Mouse (Mus musculus) telencephalon, adult 2 months (tissue): ENCODE data around the gene Sox12.
"Not testable (repeated sequence)": the region's sequence is repeated elsewhere in the genome, so short reads cannot be mapped to it uniquely, and the experiment has no call there.

Experiments used
- DNase-seq: peaks from one replicate; pipeline ENCODE4 v3.0.0-alpha.2; 2011; ENCODE audit warnings: low read depth, low spot score

The Sox12 gene

DNA sequence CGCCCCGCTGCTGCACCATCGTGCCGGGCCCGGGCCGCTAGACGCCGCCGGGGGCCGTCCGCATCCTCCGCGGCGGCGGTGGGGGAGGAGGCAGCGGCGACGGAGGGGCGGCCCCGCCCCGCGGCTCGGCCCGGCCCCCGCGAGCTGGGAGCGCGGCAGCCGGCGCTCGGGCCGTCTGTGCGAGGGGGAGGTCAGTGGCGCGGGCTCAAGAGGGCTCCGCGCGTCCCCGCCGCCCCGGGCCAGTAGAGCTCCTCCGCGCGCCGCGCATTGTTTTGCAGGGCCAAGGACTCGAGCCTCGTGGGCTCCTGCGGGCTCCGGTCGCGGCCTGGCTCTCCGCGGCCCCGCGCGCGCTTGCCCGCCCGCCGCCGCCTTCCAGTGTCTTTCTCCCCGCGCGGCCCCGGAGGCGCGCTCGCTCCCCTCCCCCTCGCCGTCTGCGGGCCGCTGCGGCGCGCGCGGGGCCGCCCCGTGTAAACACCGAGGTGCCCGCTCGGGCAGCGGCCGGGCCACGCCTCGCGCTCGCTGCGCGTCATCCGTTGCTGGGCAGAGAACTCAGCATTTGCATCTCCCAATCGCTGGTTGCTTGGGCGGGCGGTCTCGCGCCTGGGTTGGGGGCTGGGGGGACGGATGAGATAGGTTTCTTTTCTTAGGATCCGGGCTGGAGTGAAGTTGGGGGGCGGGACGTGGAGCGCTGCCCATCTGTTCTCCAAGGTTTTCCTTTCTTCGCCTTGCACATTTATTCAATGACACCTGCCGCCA lies at the start of gene Sox12:
Gene Sox12 (minus strand): TSS at position 384 of the 756 bp plus-strand sequence.
- DNase-seq: peak; percentile 87

DNA sequence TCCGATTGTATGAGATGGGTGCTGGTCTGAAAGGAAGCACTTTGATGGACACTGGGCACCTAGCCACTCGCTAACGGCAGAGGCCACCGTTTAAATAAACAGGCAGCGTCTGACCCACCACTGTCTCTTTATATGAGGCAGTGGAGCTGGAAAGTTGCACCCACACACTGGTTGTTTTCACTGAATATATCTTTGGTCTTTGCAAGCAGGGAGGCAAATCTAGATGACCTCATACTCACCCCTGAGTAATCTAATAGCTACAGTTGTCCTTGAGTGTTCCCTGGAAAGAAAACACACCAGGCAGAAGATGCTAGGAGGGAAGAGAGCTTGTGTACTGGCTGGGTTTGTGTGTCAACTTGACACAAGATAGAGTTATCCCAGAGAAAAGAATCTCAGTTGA lies 49.6 kb upstream of the Sox12 start:
- DNase-seq: no peak

DNA sequence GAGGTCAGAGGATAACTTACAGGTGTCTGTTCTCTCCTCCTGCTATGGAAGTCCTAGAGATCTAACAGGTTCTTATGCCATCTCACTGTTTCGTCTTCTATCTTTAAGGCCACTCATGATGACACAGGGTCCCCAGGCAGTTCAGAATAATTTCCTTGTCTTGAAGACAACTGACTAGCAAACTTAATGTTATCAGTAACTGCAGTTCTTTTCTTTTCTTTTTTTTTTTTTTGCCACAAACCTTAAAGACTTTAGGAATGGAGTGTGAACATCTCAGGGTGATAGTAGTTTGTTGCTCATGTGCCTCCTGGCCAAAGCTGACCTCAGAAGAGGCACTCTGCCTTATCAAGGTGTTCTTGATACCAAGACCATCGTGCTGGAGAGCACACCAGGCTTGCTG lies 48.8 kb upstream of the Sox12 start:
- no peak for DNase-seq

DNA sequence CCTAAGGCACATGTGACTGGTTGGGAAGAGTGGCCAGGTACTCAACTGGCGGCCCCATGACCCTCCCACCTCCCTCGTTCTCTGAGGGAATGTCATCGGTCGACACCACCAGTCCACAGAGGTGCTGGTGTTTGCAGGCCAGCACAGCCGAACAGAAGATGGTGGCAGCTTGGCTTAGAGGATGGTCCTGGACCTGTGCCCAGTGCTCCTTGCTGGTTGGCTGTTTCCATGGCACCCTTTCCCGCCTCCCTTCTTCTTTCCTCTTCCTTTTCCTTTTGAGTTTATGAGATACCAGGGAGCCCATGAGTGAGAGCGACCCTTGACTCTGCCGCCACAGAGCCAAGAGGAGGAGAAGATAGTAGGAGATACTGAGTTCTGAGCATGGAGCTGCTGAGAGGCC lies 45.4 kb upstream of the Sox12 start:
- DNase-seq: no peak

DNA sequence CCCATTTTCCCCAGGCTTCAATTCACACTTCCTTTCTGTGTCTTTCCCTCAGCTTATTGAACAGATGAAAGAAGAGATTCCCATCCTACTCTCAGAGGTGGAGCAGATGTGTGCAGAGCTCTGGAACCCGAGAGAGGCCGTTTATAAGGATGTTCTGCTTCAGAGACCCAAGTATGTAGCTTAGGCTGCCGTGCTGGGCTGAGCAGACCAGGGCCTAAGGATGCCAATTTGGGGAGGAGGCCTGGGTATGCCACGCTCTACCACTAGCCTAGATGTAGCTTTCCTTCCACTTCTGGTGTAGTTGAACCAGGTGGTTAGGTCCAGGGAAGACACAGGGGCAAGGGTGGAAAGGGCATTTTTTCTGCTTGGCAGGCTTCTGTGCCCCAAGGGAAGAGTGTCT lies 44.5 kb upstream of the Sox12 start:
- no peak for DNase-seq

DNA sequence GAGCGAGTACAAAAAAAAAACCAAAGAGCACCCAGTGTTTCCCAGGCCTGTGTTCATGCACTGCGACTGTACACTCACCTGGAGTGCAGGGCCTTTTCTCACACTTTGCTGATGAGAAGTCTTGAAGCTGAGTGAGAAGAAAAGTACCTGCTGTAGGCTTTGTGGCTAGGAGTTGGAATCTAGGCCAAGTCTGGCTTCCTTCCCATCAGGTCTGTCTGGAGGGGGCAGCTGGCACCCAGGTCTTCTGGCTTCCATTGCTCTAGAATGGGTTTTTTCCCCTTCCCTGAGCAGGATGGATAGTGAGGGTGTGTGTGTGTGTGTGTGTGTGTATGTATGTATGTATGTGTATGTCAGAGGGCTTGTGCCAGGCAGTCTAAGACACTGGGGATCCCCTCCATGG lies 42.0 kb upstream of the Sox12 start:
- no peak for DNase-seq

DNA sequence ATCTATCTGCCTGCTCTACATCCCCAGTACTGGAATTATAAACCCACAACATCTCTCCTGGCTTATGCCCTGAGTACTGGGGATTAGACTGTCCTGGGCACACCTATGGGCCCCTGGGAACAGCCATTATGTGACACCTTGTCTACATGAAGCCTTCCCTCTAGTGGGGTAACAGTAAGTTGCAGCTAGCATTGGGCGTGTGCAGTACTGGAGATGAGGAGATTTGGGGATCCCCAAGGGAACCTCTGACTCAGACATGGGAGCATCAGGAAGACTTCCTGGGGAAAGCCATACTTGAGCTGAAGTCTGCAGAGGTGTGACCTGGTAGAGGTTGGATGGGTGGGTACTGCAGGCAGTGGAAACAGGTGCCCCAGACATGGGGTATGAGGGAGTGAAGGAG lies 41.1 kb upstream of the Sox12 start:
- no peak for DNase-seq

DNA sequence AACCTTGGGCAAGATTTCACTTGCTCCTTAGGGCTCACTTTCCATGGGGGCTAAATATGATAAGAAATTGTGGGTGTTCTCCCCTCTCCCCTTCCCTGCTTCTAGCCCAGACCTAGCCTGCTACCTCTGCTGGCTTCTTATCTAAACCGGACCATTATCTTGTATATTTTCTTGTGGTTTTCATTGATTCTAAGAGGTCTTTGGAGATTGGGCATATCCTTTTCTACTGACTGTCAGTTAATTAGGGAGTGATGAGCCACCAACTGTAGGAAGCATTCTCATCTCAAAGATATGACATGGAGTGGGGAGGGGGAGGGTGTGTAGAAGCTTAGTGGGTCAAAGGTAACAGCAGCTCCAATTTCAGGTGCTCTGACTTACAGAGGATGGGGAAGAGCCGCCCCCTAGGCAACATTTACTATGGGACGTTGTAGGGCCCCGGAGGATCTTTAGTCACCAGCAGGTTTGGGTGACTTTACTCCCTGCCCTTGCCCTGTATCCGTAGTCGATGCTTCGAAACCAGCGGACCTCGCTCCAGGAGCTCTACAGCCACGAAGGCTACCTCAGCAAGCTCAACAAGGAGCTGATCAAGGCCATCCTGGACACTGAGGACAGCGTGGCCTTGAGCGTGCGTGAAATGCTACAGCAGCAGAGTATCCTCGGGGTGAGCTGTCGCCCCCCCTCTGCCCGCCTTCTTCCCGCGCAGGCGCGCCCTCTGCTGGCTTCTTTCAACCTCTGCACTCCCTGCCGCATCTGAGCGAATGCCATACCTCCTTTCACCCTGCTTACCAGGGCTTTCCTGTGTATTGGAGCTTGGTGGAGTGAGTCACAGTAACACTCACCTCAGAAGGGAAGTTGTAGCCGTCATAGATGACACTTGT lies 39.4 kb upstream of the Sox12 start:
- peak; percentile 52 for DNase-seq

DNA sequence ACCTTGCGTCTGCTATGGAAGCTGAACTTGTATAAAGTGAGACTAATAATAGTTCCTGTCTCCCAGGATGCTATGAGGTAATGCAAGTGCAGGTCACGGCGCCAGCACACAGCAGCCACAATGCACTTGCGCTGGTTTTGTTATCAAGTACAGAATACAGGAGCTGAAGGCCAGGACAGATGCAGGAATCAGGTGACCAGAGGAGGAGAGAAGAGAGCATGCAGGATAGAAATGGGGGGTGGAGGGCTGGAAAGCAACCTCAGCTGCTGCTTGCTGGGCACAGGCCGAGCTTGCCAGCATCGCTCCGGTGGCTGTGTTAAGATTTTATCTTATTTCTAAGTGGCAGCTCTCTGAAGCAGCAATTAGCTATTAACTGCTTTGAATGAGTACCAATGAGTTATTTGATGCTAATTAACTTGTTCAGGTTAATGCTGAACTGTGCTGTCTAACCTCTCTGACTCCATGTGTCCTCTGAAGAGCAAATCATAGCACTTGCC lies 38.6 kb upstream of the Sox12 start:
- no peak for DNase-seq

DNA sequence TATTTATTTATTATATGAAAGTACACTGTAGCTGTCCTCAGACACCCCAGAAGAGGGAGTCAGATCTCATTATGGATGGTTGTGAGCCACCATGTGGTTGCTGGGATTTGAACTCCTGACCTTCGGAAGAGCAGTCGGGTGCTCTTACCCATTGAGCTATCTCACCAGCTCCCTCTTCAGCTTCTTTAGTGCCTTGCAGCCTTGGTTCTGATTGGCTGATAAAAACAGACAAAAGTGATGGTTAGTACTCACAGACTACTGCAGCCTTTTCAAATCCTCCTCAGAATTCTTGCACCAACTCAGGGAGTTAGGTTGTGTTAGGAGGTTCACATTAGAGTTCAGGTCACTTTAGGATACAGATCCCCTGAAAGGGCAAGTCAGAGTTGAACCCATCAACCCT lies 30.6 kb upstream of the Sox12 start:
- not testable (repeated sequence) for DNase-seq

DNA sequence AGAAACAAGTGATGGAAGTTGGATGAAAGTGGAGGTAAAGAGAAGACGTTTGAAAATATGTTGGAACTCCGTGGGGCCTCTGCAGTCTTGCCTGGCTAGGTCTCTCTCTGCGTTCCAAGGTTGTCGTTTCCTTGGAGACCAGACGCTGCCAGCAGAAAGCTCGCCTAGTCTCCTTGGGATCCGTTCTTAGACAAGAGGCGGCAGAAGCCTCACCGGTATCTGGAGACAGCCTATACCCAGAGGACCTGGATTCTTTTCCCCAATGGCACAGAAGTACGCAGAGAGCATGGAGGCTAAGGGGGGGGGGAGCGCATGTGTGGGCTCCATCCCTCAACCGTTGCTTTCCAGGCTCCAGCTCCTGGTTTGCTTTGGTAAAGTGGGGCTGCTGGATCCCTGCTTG lies 29.6 kb upstream of the Sox12 start:
- DNase-seq: peak; percentile 58

DNA sequence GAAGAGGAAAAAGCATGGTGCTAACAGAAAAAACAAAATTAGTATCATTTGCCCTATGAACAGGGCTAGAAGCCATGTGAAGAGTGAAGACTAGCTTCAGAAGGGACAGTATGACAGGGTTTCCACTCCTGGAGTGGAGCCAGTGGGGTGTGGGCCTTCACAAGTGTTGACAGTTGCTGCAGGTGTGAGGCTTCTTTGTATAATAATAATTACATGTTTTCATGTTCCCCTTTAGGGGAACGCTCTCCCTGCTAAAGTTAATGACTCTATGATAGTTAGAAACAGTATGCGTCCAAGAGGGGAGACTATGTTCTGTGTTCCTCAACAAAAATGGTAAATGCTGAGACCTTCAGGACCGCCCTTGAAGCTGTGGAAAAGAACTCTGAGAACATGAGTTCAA lies 17.9 kb upstream of the Sox12 start:
- no peak for DNase-seq

DNA sequence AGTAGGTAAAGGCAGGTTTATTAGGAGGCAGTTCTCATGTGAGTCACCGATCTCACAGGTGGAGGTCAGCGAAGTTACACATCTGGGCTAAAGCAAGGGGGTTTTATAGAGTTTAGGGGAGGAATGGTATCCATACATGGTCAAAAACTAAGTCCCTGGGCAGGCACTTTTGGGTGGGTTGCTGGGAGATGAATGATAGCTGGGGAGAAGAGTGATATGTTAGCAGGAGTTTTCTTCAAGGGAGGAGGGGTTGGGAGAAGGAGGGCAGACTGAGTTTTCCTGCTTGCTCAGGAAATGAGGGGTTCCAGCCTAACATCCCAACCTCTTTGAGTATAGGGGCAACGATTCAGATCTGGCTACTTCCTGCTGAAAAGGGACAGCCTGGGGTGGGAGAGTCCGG lies 17.4 kb upstream of the Sox12 start, which contains the start of gene 6820408C15Rik:
Gene 6820408C15Rik (plus strand): TSS at position 301 of the 400 bp plus-strand sequence.
- DNase-seq: no peak

DNA sequence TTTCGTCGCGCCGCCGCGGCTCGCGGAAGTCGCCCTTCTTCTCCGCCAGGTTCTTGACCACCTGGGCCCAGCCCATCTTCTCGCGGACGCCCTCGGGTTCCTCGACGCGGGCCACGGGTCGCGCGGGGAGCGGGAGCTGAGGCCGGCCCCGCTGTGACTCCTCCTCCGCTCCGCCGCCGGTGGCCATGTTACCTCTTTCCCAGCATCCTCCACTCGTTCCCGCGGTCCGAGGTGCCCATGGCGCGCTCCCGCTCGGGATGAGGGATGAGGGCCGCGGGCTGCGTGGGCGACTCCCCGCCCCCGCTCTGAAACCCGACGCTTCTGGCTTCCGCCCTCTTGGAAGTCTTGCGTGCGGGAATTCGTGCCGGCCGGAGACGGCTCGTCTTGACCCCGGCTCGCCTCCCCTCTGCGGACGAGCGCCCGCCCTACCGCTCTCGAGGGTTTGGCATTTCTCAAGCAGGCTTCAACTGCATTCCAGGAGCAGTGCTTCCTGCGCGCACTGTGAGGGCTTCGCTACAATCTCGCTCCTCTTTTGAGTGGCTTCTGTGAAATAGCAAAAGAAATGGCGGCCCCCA lies 16.8 kb upstream of the Sox12 start, which contains the start of gene Zcchc3:
Gene Zcchc3 (minus strand): TSS at position 437 of the 575 bp plus-strand sequence.
- no peak for DNase-seq

DNA sequence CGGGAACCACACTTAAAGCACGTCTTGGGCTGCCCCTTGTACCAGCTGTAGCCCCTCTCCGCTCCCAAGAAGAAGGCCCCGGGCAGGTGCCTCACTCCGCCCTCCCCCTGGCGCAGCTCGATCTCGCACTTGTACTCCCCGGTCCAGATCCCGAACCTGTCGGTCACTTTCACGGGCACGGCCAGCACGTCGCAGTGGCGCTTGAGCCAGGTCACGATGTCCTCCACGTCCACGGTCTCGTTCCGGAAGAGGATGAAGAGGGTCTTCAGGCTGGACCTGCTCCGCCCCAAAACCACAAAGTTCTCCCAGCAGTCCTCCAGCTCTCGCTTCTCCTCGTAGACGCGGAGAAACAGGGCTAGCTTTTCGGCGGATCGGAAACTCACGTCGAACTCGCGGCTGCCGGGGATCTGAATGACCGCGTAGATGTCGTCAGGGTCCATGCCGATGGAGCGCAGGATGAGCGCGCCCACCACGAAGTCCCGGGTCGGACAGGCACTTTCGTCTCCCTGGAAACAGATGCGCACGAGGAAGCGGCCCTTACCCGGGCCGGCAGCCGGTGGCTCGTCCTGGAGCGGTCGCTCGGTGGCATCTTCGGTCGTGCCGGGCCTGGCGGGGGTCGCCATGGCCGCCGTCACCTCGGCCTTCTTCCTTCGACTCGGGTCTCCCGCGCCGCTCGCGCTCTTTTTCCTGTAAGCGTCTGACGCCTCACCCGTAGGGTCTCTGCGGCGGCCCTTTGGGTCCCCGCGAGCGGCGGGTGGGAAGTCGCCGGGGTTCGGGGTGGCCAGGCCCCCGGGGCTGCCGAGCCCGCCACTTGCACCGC lies 16.1 kb upstream of the Sox12 start:
- DNase-seq: no peak

DNA sequence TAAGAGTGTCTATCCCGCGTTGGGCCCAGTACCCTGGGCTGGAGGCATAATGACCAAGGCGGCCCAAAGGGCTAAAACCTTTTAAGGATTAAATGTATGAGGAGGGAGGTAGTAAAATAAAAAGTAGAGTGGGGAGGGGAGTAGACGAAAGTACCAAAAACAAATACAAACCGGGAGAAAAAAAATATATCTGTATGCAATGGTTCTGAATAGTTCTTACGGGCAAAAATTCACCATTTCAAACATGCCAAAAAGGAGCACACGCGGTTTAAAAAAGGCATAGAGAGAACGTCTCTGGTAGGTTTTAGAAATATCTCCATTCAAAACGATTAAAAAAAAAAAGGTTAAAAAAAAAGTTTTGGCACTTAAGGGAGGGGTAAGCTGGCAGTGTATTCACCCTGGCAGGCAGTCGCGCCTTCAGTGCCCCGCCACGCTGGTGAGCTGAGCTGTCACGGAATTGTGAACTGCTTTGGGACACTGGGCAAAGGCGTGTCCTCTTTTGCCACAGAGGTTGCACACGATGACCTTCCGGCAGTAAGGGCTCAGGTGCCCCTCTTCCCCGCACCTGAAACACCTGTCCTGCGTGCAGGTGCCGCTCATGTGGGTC lies 15.4 kb upstream of the Sox12 start:
- DNase-seq: no peak

DNA sequence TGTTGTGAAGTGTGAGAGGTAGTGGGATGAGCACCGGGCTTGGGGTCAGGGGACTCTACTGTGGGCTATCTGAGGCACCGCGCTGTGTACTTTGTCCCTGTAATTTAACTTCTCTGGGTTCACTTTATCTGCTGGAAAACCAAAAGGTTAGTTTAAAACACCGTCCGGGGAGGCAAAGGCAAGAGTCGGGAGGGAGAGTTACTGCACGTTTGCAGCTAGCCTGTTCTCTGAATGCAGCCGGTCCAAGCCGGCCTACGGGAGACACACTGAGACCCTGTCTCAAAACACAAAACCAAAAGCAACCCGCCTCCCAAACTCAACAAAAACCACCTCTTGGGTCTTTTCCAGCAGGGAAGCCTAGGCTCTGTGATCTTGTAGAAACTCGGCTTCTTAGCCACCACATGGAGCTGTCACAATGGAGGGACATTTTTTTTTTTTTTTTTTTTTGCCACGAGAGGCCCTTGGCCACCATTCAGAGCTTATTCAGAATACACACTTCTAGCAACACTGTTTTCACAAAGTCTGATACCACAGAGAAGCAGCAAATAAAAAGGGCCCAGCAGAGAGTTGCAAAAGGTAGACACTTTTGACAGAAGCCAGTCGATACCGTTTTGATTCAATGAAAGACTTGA lies 14.8 kb upstream of the Sox12 start:
- no peak for DNase-seq

DNA sequence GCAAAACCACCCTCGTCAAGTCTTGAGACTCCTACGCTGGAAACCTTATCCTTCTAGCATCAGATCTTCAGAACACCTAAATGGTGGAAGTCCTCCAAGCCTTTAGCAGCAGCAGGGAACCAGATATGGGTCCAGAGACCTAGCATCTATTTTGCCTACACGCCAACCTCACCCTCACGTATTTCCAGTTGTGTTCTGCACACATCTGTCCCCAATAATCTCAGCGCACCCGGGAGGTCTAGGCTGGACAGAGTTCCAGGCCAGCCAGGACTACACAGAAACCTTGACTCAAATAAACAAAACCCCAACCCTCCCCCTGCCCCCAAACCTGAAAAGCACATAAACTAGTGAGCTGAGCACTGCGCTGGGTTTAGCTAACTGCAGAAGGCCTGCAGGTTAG lies 13.6 kb upstream of the Sox12 start:
- DNase-seq: no peak

DNA sequence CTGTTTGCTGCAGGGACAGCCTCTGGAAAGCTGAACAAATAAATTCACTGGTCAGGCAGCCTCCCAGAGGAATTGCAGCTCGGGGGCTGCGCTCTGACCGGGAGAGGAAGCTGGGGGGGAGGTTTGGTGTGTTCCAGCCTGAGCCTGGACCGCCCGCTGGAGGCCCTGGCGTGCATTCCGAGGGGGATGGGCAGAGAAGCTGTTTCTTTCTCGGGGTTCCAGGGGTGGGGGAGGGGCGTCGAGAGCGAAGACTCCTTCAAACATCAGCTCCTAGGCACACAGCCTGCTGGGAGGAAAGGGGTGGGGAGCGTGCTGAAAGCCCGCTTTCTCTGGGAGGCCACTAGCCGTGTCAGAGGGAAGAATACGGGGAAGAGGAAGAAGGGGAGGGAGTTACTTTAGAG lies 13.1 kb upstream of the Sox12 start:
- DNase-seq: no peak

DNA sequence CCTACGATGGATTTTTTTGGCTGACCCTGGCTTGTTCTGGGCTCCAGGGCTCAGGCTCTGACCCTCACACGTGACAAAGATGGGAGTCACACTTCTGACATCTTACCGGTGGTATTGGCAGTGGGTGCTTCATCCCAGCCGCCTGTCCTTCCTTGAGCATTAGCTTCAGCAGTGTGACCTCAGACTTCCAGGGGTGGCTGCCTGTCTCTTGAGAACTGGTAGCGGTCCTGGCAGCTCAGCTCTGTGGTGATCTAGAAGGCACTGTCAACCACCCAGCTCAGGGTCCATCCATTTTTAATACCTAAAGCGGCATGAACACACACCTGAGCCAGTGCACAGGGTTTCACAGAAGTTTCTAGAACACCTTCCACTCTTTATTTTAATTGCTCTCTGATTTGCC lies 11.9 kb upstream of the Sox12 start:
- no peak for DNase-seq
